Mouse (Mus musculus) right cerebral cortex, postnatal 10 days (tissue): ENCODE data around the gene Rps16.
A peak's percentile ranks its signal among the peaks of the same experiment; 100 is the strongest.
"Not testable (repeated sequence)": the region's sequence is repeated elsewhere in the genome, so short reads cannot be mapped to it uniquely, and the experiment has no call there.

Experiments
- DNase-seq, 2 experiments: peaks; one replicate each; pipeline ENCODE4 v3.0.0; 2021; ENCODE audit warnings: low spot score in 2 of 2

The Rps16 gene

GRCm38 (mm10) chr7:28373891-28374495 is 23.5 kb downstream of the Rps16 start:
- no peak for DNase-seq

- DNase-seq, result no peak
Observed at GRCm38 (mm10) chr7:28374647-28375046, 24.2 kb downstream of the Rps16 start.

- peak; percentile 87 to 88 for DNase-seq
Observed at GRCm38 (mm10) chr7:28375176-28375921, 24.9 kb downstream of the Rps16 start.

GRCm38 (mm10) chr7:28376011-28376771 is 25.7 kb downstream of the Rps16 start:
- no peak for DNase-seq

- DNase-seq, result no peak
Observed at GRCm38 (mm10) chr7:28377190-28378065, 27.0 kb downstream of the Rps16 start.

GRCm38 (mm10) chr7:28378066-28378690 is 27.7 kb downstream of the Rps16 start:
- DNase-seq, result no peak

GRCm38 (mm10) chr7:28378769-28379651 is 28.6 kb downstream of the Rps16 start:
- peak; percentile 88 to 90 for DNase-seq

GRCm38 (mm10) chr7:28380237-28381016 is 30.0 kb downstream of the Rps16 start, which contains the start of gene Zfp36:
Gene Zfp36, minus strand, starts transcription at chr7:28380253.
- DNase-seq, result no peak

- DNase-seq, result no peak
Observed at GRCm38 (mm10) chr7:28381017-28381790, 30.8 kb downstream of the Rps16 start.

GRCm38 (mm10) chr7:28381938-28382337 is 31.5 kb downstream of the Rps16 start:
- DNase-seq, result peak; percentile 75

- no peak for DNase-seq
Observed at GRCm38 (mm10) chr7:28382347-28382951, 32.0 kb downstream of the Rps16 start.

GRCm38 (mm10) chr7:28382981-28383396 is 32.5 kb downstream of the Rps16 start:
- peak; percentile 65 to 78 for DNase-seq

GRCm38 (mm10) chr7:28383606-28384005 is 33.2 kb downstream of the Rps16 start:
- DNase-seq, result no peak

- DNase-seq, result no peak
Observed at GRCm38 (mm10) chr7:28384162-28384561, 33.7 kb downstream of the Rps16 start.

GRCm38 (mm10) chr7:28385196-28385595 is 34.7 kb downstream of the Rps16 start:
- DNase-seq, result no peak

- peak; percentile 67 to 70 for DNase-seq
Observed at GRCm38 (mm10) chr7:28386007-28386406, 35.6 kb downstream of the Rps16 start.

GRCm38 (mm10) chr7:28386462-28386861 is 36.0 kb downstream of the Rps16 start:
- DNase-seq, result peak; percentile 83 to 88

GRCm38 (mm10) chr7:28386877-28387276 is 36.4 kb downstream of the Rps16 start:
- not testable (repeated sequence) for DNase-seq
